26 mouse cellular contexts compared by ENCODE assay signal in genomic region chr16:37516376-37516993, GRCm38 (mm10).
"Had no signal": no experiment of that assay in that cellular context is flagged by ENCODE, and none has a peak within 500 bp of the region (broad histone marks: within the 10 kb centered on the region; RNA-seq: fewer than 3 reads in every experiment).

No protein-coding gene starts in this region.

- H3K4me3 ChIP-seq: embryonic facial prominence, embryonic 10.5 days; embryonic facial prominence, embryonic 12.5 days; embryonic facial prominence, embryonic 13.5 days; embryonic facial prominence, embryonic 15.5 days; erythroblast, embryonic 14.5 days; forebrain, embryonic 10.5 days; forebrain, embryonic 12.5 days; forebrain, embryonic 13.5 days; forebrain, embryonic 15.5 days; gastrocnemius, adult 2 months; heart, adult 2 months had no signal

- DNase-seq: cerebellum, adult 9-10 months; cerebellum, adult 9-11 months; cerebellum, postnatal 10 days; cerebellum, postnatal 14 days; cerebellum, postnatal 25 days; cerebellum, postnatal 36 days; embryo, embryonic 11 days; forebrain, postnatal 0 days; gastrocnemius, adult 2 months; gastrocnemius, postnatal 10 days; gastrocnemius, postnatal 14 days; gastrocnemius, postnatal 25 days; gastrocnemius, postnatal 36 days; heart, adult 18-20 months; heart, adult 2 months had no signal

- H3K9ac ChIP-seq: embryonic facial prominence, embryonic 12.5 days; embryonic facial prominence, embryonic 13.5 days; embryonic facial prominence, embryonic 15.5 days; forebrain, embryonic 12.5 days; forebrain, embryonic 13.5 days; forebrain, embryonic 15.5 days; forebrain, postnatal 0 days had no signal

- H3K4me2 ChIP-seq: embryonic facial prominence, embryonic 12.5 days; embryonic facial prominence, embryonic 13.5 days; embryonic facial prominence, embryonic 15.5 days; forebrain, embryonic 12.5 days; forebrain, embryonic 13.5 days; forebrain, embryonic 15.5 days had no signal

- H3K27me3 ChIP-seq: embryonic facial prominence, embryonic 12.5 days; embryonic facial prominence, embryonic 13.5 days; embryonic facial prominence, embryonic 15.5 days; forebrain, embryonic 12.5 days; forebrain, embryonic 13.5 days; forebrain, embryonic 15.5 days had no signal

- H3K9me3 ChIP-seq: embryonic facial prominence, embryonic 10.5 days; embryonic facial prominence, embryonic 12.5 days; embryonic facial prominence, embryonic 13.5 days; embryonic facial prominence, embryonic 15.5 days; forebrain, embryonic 10.5 days; forebrain, embryonic 12.5 days; forebrain, embryonic 13.5 days; forebrain, embryonic 15.5 days had no signal

- H3K4me1 ChIP-seq: embryonic facial prominence, embryonic 10.5 days; embryonic facial prominence, embryonic 12.5 days; embryonic facial prominence, embryonic 13.5 days; embryonic facial prominence, embryonic 15.5 days; forebrain, embryonic 10.5 days; forebrain, embryonic 12.5 days; forebrain, embryonic 13.5 days; forebrain, embryonic 15.5 days had no signal

- H3K27ac ChIP-seq: embryonic facial prominence, embryonic 10.5 days; embryonic facial prominence, embryonic 12.5 days; embryonic facial prominence, embryonic 13.5 days; embryonic facial prominence, embryonic 15.5 days; forebrain, embryonic 10.5 days; forebrain, embryonic 12.5 days; forebrain, embryonic 13.5 days; forebrain, embryonic 15.5 days; gastrocnemius, adult 2 months; heart, adult 2 months had no signal

- ATAC-seq: forebrain, embryonic 13.5 days; forebrain, embryonic 14.5 days; forebrain, embryonic 15.5 days; forebrain, embryonic 16.5 days; forebrain, postnatal 0 days had no signal
